Mouse (Mus musculus) adrenal gland (tissue): ENCODE measurements around the gene Resp18.

ENCODE experiments used
- intact Hi-C: fragments of 180-260 bp; cut with DNase I; formaldehyde crosslinking; loops from one replicate; pipeline ENCODE4 v1.15.1; 2025

Gene Resp18

DNA sequence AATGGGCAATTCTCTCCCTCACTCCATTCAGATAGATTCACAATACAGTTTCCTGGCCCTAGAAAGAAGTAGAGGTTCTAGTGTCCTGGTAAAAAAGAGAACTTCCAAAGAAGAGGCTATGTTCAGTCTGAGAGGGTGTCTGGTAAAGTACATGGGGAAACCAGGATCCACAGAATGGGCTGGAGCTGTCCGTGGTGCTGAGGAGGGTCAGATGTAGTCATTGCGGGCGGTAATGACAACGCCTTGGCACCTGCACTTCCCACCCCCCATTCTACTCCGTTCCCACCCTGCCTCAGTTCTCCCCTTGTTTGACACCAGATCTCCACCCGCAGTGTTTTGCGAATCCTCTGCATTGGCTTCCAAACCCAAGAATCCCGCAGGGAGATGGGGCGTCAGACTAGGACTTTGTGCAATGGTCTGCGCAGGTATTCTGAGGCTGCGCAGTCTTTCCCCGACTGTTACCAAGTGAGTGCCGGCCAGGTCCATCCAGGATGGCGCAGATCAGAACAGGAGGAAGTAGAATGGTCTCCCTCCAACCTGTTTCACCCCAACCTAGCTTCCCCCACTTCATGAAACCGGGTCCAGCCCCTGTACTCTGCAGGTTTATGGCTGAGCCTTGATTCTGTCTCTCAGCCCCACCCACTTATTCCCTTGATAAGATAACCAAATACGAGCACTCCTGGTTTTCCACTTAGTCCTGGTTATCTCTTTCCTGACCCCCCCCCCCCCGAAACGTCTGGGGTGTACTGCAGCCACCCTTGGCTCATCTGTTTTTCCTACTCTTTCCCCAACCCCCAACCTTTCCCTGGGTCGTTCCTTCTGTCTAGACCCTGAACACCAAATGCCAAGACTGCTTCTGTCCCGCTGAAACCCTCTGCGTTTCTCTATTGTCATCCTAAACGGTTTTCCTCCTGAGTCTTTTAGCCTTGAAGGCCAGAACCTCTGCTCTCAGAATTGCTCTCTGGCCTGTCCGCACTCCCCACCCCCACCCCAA is 723 bp downstream of the Resp18 start:
- intact Hi-C loops, result no loop called here

DNA sequence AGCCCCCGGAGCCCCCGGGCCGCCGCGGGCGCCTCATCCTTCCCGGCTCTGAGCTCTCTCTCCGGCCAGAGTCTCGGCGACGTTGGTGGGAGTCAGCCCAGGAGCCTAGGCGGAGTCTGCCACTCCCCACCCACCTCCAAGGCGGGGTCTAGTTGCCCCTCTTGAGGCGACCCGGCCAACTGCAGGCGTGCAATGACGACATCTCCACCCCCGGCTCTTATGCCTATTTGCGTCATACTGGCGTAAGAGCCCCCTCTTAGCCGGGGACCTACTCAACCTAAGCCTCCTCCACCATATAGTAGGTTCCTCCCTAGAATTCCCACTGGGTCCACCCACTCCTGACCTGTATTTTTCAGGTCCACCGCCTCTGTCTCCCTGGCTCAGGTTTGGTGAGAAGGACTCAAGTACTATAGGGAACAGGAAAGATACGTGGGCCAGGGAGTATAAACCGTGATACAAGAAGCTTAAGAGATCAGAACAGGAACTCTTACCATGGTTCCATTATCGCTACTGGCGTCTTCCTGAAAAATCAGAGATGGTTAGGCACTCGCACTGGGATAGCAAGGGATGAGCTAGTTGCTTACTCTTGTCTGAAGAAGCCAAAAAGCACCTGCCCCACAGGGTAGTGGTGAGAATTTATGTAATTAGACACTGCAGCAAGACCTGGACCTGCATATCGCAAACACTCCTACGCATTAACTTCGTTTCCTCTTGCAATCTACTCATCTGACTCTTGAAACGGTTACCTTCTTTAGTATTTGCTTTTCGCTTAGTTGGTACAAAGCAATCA is 13.9 kb downstream of the Resp18 start, which contains the start of gene Ptprn:
Gene Ptprn (minus strand): TSS at position 412 of the 790 bp plus-strand sequence.
- intact Hi-C loops, result no loop called here

DNA sequence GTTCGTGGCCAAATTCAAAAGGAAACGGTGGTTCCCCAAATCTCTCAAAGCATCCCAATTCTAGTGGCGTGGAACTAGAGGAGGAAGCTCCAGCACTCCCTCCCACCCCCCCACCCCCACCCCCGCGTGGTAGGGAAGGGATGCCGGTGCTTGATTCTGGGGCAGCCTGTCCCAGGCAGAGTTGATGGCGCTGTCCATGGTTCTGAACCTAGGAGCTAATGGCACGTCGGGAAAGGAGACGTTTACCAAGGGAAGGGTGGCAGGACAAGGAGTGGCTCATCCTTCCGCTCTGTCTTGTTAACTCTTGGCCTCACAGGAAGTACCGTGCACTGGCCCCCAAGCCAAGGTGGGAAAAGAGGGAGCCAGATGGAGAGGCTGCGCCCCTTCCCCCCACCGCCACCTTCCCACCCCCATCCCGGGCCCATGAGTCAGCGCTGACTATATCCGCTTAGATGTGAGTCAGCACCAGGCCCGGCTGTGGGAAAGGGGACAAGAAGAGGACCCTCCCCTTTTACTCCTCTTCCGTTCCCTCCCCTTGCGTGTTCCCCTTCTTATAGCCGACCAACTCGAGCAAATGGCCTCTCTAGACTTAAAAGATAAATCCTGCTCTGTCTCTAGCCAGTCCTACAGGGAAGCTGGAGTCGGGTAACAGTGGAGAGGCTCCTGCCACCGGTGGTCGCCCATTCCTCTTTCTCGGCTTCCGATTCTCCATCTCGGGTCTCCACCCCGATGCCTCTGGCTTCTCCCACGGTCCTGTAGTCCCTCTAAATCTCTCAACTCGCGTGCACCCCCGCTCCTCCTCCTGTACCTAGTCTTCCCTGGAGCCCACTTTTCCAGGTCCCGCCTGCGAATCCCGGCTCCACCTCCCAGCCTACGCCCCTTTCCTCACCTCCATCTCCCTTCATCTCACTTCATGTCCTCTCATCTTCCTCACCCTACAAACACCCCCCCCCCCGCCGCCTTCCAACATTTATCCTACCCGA is 15.0 kb downstream of the Resp18 start:
- intact Hi-C loops, result no loop called here

- intact Hi-C loops, result no loop called here
These were observed 16.9 kb downstream of the Resp18 start for GRCm38 (mm10) chr1:75261278-75261677.

GRCm38 (mm10) chr1:75255516-75256046 is 22.6 kb downstream of the Resp18 start:
- intact Hi-C loops, result loop anchor here (10.0 kb wide), 1 partner anchor 311 kb away; no protein-coding TSS in a partner anchor

GRCm38 (mm10) chr1:75254625-75255013 is 23.6 kb downstream of the Resp18 start:
- intact Hi-C loops, result loop anchor here (10.0 kb wide), 1 partner anchor 310 kb away; no protein-coding TSS in a partner anchor

DNA sequence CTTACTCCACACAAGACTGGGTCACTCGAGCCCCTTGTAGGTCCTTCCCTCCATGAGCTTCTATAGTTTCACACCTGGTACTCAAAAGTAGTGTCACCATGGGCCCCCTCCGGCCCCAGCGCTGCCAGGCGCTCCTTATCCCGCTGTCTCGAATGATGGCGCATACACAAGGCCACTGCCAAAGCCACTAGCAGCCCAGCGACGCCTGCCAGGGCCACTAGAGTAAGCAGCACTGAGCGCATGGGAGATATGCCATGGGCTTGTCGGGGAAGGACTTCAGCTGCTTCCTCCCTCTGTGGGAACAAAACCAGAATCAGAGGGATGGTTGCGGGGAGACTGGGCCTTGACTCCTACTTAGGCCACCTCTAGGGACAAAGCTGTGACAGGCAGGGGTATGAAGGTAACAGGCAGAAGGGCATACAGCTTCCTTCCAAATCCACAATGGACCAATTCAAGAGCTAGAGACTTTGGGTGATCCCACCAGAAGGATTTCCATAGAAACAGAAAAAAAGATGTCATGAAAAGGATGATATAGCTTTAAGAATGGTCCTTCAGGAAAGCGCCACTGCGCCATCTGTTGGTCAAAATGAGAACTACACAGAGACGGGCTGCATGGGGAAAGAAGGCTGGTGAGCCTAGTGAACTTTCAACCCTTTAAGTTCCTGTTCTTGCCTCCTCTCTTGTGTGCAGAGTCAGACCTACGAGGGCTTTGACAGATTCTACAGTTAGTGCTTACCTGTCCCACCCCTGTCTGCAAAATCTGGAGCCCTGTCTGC is 24.2 kb downstream of the Resp18 start:
- intact Hi-C loops, result loop anchor here (10.0 kb wide), 1 partner anchor 309 kb away; no protein-coding TSS in a partner anchor

DNA sequence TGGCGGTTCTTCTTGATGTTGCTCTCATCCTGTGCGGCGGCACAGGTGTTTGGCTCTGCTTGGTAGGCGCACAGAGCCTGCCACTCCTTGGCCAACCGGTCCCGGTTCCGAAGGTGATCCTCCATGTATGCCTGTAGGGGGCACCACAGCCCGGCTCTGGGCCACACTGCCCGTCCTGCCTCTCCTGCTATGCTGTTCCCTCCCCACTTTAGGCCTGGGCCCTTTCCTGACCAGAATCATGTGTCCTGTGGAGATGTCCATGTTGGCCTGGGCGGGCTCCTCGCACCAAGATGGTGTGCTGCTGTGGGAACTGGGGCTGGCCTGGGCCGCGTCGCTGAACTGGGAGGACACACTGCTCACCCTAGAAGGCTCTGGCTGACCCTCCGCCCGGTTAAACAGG is 25.2 kb downstream of the Resp18 start:
- intact Hi-C loops, result loop anchor here (10.0 kb wide), 1 partner anchor 308 kb away; no protein-coding TSS in a partner anchor

DNA sequence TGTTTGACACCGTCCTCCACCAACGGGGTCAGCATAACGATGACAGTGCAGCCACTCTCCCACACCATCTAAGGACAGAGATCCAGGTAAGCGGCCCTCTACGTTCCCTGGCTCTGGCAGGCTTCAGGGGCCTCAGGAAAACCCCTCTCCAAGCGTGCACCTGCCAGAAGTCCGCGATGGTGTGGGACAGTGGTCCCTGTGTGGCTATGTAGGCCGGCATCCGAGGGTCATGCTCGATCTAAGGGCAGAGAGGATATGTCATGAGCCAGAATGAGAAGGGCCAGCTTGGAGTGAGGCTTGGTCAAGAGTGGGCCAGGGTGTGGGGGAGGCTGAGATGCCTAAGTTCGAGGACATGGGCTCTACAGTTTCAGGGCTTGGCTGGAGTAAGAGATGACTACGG is 25.9 kb downstream of the Resp18 start:
- intact Hi-C loops, result loop anchor here (10.0 kb wide), 1 partner anchor 308 kb away; no protein-coding TSS in a partner anchor

DNA sequence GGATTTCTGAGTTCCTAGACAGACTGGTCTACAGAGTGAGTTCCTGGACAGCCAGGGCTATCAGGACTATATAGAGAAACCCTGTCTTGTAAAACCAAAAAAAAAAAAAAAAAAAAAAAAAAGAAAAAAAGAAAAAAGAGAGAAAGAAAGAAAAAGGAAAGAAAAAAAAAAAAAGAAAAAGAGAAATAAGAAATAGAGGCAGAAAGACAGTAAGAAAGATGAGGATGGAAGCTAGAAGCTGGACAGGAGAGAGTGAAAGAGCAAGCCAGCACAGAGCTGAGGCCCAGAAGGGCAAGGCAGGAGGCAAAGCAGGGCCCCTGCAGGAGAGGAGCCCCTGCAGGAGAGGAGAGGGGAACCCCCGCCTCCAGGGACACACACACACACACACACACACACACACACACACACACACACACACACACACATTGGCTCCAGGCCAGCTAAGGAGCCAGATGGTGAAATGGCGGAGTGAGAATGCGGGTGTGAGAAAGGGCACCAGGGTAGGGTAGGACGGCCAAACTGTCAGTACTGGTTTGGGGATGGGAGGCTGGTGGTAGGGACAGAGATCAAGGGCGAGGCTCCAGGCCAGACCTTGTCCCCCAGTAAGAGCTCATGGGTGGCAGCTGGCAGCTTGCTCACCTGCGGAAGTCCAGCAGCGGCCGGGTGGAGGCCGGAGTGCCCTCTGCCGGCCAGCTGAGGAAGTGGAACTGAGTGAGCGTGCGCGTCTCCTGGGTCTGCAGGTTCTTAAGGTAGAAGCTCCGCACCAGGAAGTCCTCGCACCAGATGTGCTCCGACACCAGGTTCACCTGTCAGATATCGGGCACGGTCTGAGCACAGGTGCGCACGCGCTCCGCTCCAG is 26.9 kb downstream of the Resp18 start:
- intact Hi-C loops, result loop anchor here (10.0 kb wide), 1 partner anchor 307 kb away; no protein-coding TSS in a partner anchor

- intact Hi-C loops, result loop anchor here (10.0 kb wide), 1 partner anchor 306 kb away; no protein-coding TSS in a partner anchor
These were observed 27.7 kb downstream of the Resp18 start for GRCm38 (mm10) chr1:75250498-75250897.

DNA sequence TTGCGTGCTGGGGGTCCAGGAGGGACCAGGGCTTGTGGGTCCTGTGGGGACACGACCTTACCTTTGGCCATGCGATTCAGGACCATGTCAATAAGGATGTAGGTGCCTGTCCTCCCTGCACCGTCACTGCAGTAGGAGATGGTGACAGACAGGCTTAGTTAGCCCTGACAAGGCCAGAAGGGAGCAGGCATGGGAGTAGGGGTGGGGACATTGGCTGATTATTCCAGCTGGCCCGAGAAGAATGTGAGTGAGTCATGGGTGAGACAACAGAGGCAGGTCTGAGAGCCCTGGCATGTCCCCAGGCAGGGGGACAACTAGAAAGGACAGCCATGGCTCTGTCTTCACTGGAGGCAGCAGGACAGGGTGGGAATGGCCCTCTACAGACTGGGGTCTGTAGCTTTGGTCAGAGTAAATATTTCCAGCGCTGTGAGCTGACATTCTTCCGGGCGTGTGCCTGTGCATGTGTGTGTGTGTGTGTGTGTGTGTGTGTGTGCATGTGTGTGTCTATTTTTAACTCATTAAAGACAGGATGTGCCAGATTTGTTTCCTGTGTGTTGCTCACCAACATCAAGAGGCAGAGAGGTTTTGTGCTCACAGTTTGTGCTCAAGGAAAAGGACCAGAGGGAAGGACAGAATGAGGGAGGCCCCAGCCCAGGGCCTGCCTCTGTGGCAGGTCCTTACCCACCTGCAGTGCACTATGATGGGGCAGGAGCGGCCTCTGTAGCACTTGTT is 30.0 kb downstream of the Resp18 start:
- intact Hi-C loops, result no loop called here

- intact Hi-C loops, result no loop called here
These were observed 30.9 kb downstream of the Resp18 start for GRCm38 (mm10) chr1:75247071-75247930.

DNA sequence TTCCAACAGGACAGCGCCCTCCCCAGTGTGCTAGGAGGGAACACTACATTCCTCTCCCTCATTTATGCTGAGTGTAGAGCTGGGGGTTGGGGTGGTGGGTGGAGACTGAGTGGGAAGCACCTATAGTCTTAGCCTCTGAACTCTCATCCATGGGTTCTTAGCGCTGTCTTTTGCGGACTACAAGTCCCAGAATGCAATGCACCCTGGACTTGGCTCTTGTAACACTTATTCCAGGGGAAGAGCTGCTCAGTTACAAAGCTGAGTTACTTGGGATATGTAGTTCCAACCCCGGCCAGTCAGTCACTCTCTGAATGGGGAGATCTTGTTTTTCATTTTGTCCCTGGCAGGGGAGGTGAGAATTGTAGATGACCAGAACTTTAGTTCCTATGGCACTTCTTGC is 33.4 kb downstream of the Resp18 start:
- intact Hi-C loops, result no loop called here

DNA sequence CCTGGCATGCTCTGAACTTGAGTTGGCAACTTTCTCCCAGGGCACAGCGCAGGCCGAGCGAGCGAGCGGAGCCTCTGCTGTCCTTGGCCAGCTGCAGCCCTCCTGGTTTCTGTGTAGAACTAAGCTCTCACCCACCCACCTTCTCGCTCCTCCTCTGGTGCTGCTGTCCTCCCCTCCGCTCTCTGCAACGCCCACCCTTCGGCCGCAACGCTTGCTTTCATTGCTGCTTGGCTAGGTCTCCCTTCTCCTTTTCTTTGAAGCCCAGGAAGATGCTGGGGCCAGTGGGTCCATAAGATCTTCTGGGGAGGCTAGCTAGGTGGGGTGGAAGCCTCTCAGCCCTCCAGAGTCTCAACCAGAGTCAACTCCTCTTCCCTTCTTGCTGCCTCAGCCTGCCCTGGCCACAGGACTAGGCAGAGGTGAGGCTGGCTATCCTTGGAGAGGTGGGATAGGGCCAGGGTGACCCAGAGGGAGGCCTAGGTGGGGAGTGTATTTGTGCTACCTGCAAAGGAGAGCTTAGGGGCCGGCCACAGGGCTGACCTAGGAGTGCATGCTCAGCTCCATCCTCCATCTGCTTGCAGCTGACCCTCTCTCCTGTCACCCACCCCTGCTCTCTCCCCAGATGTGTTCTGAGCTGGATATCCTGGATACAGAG is 33.9 kb downstream of the Resp18 start:
- intact Hi-C loops, result no loop called here

DNA sequence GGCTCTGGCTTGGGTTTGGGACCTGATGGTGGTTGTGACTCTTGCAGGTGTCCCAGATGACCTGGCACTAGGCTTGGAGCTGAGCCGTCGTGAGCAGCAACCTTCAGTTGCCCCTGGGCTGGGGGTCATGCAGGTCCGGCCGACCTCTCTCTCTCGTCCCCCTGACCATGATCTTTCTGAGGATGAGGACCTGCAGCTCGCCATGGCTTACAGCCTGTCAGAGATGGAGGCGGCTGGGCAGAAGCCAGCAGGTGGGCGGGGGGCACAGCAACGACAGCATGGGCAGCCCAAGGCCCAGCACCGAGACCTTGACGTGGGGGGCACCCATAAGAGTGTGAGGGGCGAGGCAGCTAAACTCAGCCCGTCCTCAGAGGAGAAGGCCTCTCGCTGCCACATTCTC is 34.8 kb downstream of the Resp18 start:
- intact Hi-C loops, result no loop called here
